Mouse (Mus musculus): ENCODE results near the gene 4921524J17Rik.

Gene 4921524J17Rik

GRCm38 (mm10) chr8:85432168-85433016, at the start of gene 4921524J17Rik:
4921524J17Rik (minus strand) TSS chr8:85432833.
- DNase-seq (ENCODE audit: low spot score in 2 of 2), result peak; percentile 90 to 93

GRCm38 (mm10) chr8:85482427-85482826, 49.8 kb upstream of the 4921524J17Rik start:
- DNase-seq (ENCODE audit: low spot score in 2 of 2), result no peak

DNA sequence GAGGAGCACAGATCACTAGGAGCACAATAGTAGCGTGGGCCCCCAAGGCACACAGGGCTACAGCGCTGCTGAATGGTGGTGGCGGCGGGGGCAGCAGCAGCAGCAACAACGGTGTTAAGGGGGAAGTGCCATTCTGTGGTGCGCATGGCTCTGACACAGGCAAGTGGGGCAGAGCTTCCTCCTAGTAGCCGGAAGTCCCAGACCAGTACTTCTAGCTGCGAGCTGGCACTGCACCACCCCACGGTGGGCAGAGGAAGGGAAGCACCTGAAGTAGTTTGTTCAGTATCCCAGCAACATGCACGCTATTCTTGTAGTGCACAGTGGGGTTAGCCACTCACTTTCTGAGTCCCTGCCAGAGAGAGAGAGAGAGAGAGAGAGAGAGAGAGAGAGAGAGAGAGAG, 49.3 kb upstream of the 4921524J17Rik start:
- DNase-seq (ENCODE audit: low spot score in 2 of 2), result peak; percentile 16 to 40

DNA sequence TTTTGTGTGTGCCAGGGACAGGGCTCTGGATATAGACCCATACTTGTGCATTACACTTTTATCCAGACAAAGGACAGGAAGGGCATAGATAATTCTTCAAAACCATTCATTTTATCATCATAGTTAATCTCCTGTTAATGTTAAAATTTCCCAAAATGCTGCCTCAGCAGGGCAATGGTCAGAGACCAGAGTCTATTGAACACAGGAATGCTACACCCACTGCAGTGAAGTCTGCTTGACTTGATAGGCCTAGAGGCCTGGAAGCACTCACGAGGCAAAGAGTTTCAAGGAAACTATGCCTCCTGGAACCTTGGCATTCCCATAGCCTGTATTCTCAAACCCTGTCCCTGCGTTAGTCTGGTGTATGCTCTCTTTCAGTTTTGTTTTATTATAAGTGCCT, 47.1 kb upstream of the 4921524J17Rik start:
- no peak for DNase-seq (ENCODE audit: low spot score in 2 of 2)

DNA sequence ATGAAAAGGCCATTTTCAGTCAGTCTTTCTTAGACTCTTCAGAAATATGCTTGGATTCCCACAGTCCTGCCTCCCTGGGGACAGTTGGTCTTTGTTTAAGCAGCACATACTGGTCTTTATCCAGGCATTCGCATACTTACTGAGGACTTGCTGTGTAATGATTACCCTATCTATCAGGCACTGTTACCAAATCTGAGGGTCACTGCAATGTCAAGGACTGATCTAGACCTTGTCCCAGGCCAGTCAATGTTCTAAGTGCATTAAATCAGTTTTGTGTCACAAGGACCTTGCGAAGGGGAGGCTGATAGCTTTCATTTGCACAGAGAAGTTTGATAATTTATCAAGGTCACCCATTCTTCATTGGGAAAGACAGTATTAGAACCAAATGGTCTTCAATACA, 45.8 kb upstream of the 4921524J17Rik start:
- DNase-seq (ENCODE audit: low spot score in 2 of 2), result no peak

DNA sequence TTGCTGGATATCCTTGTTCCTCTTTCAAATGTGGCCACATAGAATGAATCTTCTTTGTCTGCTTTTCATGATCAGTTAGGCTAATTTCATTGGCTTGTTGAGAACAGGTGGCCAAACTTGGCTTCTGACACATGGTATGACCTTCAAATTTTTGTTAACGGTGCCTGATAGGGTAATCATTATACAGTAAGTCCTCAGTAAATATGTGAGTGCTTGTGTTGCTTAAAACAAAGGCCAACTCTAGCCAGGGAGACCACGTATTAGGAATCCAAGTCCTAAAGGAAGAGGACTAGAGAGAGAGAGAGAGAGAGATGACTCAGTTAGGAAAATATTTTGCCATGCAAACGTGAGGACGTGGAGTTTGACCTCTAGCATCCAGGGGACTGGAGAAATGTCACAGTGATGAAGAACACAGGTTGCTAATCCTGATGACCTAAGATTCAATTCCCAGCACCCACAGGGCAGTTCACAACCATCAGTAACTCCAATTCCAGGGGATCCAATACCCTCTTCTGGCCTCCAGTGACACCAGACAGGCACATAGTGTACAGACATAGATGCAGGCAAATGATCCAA, 44.4 kb upstream of the 4921524J17Rik start:
- no peak for DNase-seq (ENCODE audit: low spot score in 2 of 2)

- no peak for DNase-seq (ENCODE audit: low spot score in 2 of 2)
These were observed 42.3 kb upstream of the 4921524J17Rik start for GRCm38 (mm10) chr8:85474924-85475323.

DNA sequence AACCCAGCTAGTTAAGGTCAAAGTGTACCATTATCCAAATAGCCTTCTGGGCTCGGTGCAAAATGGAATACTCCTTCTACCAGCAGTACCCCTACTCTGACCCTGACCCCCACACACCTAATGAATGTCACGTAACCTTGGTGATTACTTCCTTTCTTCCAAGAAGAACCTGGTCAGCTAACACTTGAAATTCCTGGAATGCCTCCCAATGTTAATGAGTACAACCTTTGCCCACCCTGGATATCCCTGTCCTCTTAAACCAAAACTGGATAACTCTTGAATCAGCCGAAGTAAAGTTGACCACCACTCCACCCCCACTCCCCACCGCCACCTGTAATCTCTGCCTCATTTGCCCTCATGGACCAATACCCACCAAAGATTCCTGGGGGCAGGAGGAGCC, 40.6 kb upstream of the 4921524J17Rik start:
- no peak for DNase-seq (ENCODE audit: low spot score in 2 of 2)

DNA sequence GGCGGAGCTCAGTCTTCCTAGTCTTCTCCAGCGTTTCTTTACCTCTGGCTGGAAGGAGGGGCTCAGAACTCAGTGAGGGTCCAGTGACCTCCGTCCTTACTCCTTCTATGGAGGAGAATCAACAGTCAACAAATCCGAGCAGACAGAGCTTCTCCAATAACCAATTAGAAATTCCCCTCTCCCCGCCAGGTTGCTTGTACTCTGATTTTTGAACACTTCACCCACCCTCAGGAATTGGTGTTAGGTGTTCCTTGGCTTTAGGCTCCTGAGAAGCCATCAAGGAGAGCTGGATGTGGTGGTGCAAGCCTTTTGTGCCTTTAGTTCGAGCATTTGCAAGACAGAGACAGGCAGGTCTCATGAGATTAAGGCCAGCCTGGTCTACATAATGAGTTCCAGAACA, 40.2 kb upstream of the 4921524J17Rik start:
- no peak for DNase-seq (ENCODE audit: low spot score in 2 of 2)

DNA sequence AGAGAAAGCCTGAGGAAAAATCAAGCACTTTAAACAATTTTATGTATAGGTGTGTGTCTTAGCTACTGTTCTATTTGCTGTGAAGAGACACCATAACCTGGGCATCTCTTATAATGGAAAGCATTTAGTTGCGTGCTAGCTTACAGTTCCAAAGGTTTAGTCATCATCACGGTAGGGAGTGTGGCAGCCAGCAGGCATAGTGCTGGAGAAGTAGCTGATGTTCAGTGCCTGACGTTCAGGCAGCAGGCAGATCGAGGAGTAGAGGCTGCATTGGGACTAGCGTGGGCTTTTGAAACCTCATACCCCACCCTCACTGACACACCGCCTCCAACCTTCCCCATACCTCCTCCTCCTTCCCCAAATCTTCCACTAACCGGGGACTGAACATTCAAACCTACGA, 38.1 kb upstream of the 4921524J17Rik start:
- DNase-seq (ENCODE audit: low spot score in 2 of 2), result no peak

- DNase-seq (ENCODE audit: low spot score in 2 of 2), result no peak
These were observed 33.4 kb upstream of the 4921524J17Rik start for GRCm38 (mm10) chr8:85466056-85466455.

DNA sequence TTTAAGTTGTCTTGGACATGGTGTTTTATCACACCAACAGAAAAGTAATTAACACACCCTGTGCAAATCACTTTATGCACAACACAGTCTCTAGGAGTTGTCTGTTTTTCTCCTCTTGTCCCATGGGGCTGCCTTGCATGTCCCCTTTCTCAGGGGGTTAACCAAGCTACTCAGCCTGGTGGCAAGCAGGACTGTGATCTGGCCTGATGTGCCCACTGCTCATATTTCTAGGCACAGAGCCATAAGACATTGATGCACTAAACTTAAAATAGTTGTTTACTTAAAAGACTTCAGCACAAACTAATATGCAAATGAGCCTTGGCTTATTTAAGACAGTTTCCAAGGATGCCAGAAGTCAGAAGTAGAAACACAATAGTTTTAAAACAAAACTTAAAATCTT, 31.7 kb upstream of the 4921524J17Rik start:
- DNase-seq (ENCODE audit: low spot score in 2 of 2), result no peak

- DNase-seq (ENCODE audit: low spot score in 2 of 2), result no peak
These were observed 29.8 kb upstream of the 4921524J17Rik start for GRCm38 (mm10) chr8:85462441-85462840.

GRCm38 (mm10) chr8:85461377-85461776, 28.7 kb upstream of the 4921524J17Rik start:
- DNase-seq (ENCODE audit: low spot score in 2 of 2), result no peak

DNA sequence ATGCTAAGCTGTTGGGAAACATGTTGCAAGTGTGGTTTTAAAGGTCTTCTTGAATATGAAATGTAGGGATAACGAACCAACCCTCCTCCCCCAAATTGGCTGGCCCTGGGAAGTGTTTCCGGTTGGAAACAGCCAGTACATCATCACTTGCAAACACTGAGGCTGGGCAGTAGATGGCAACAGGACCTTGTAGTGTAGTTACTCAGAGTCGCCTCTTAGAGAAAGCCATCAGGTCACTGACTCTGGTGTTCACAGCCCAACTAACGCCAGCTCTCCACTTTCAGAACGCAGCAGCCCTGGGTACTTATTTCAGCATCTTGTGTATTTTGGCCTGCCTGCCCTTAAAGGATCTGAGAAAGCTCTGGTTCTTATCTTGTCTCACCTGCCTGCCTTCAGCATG, 28.2 kb upstream of the 4921524J17Rik start:
- DNase-seq (ENCODE audit: low spot score in 2 of 2), result no peak

DNA sequence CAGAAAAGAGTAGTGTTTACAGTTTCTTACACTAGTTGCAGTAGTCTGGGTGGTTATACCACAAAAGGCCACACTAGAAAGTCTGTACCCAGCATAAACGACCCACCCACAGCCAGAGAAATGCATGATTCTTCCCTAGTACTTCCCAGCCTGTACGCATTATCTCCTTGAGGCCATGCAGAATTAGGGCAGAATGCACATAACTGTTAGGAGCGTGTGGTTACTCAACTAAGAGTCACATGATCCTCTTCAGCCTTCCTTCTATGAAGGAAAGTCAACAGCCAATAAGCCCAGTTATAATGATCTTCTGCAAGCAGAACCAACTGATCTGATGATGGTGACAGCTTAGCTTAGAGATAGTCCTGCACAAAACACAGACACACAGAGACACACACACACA, 26.9 kb upstream of the 4921524J17Rik start:
- DNase-seq (ENCODE audit: low spot score in 2 of 2), result no peak

- peak in 1 of 2 experiments; percentile 41 for DNase-seq (ENCODE audit: low spot score in 2 of 2)
These were observed 23.9 kb upstream of the 4921524J17Rik start for GRCm38 (mm10) chr8:85456536-85456935.

DNA sequence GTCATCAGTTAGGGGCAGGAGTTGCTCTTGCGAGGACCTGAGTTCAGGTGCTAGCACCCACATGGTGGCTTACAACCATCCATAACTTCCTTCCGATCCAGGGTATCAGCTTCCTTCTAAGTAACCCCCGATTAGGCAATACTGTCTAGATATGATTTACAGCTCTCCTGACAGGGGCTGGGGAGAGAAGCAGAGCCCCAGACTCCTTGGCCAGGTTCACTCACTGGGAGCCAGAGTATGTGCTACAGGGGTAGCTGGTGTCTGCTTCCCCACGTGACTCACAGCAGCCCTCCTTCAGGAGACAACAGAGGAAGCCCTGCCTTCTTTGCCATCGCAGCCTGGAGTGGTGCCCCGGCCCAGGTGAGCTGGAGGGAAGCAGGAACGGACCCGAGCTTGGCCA, 22.1 kb upstream of the 4921524J17Rik start:
- DNase-seq (ENCODE audit: low spot score in 2 of 2), result no peak

DNA sequence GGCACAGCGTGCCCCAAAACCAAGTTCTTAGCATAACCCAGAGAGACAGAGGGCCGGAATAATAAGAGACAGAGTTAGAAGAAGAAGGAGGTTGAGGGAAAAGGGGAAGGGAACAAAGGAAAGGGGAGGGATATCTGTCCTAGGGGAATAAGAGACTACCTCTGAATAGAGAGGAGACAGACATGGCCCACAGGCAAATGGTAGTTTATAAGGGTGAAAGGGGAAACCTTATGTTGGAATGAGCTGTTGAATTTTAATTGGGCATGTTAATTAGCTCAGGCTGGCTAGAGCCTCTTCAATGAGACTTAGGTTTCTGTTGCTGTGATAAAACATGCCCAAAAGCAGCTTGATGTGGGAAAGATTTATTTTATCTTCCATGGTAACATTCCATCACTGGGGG, 20.6 kb upstream of the 4921524J17Rik start:
- no peak for DNase-seq (ENCODE audit: low spot score in 2 of 2)

DNA sequence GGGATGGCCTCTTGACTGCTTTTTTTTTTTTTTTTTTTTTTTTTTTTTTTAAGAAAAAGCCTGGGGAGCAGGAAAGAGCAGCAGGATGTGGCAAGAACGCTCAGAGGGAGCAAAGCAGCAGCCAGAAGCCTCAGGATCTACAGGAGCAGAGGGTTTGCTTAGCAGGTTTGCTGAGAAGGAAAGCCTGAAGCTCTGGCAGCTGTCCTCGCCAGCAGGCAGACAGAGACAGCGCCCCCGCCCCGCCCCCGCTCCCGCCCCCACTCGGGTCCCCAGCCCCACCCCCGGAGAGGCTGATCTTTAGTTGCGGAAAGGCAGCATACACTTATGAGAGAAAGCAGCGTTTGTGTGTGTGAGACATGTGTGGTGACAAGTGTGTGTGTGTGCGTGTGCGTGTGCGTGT, 19.7 kb upstream of the 4921524J17Rik start:
- no peak for DNase-seq (ENCODE audit: low spot score in 2 of 2)

DNA sequence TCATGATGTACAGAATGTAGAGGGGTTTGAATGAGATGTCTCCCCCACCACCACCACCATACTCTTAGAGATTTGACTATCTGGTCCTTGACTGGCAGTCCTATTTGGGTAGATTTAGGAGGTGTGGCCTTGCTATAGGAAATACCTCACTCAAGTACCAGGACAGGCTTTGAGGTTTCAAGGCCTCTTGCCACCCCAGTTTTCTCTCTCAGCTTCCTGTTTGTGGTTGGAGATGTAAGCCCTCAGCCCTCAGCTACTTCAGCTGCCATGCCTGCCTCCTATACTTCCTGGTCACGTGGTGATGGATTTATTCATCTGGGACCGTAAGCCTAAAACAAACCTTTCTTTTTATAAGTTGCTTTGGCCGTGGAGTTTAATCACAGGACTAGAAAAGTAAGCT, 17.7 kb upstream of the 4921524J17Rik start:
- no peak for DNase-seq (ENCODE audit: low spot score in 2 of 2)

GRCm38 (mm10) chr8:85445936-85446685, 13.5 kb upstream of the 4921524J17Rik start:
- DNase-seq (ENCODE audit: low spot score in 2 of 2), result no peak

GRCm38 (mm10) chr8:85444092-85444491, 11.5 kb upstream of the 4921524J17Rik start:
- no peak for DNase-seq (ENCODE audit: low spot score in 2 of 2)
